Mouse (Mus musculus): ENCODE results near the gene Lrrc8c. TPM values are rescaled to one million over a fixed set of nuclear protein-coding genes. Genes with fewer than 3 reads are reported as not detected.

The Lrrc8c gene
- total RNA-seq (2018; cell fraction: chromatin; rRNA removed), result 10 to 100 TPM in 20 of 26 experiments, 1 to 10 TPM in 6; 4.9 to 95.4 (median 17.8) TPM
- total RNA-seq (2018; cell fraction: cytosol; rRNA removed), result 10 to 100 TPM in 21 of 26 experiments, 1 to 10 TPM in 5; 8.1 to 51.3 (median 19.6) TPM
- 10 to 100 TPM in 25 of 26 experiments, 1 to 10 TPM in 1; 9.1 to 91.4 (median 28.1) TPM for total RNA-seq (2018; cell fraction: nucleus; rRNA removed)
- polyA plus RNA-seq (2018), result 6.3 to 7.5 TPM (median 6.9 TPM) in 3 replicates

GRCm38 (mm10) chr5:105519096-105519975 is at the start of gene Lrrc8c:
Lrrc8c (plus strand) TSS chr5:105519388.
- Histone ChIP-seq H3K36me3 (ENCODE audit: inconsistent target) (no peaks in the 10 kb centered on the region), H3K79me2 (ENCODE audit: inconsistent target) (peaks cover 45% of the 10 kb centered on the region), H3K4me3 (ENCODE audit: inconsistent target) (peak within 1 kb of the TSS; percentile 68), H3K27ac (peak within 1 kb of the TSS; percentile 71)
- 1% methylated on average over 93 of the region's 93 CpGs for WGBS (ENCODE audit: missing documents)

GRCm38 (mm10) chr5:105472983-105473705 is 46.0 kb upstream of the Lrrc8c start:
- WGBS (ENCODE audit: missing documents), result 99% methylated on average over 5 of the region's 5 CpGs
- H3K36me3 ChIP-seq (ENCODE audit: inconsistent target), result no peaks in the 10 kb centered on the region
- no peak overlapping the region for H3K27ac ChIP-seq
- H3K4me3 ChIP-seq (ENCODE audit: inconsistent target), result no peak overlapping the region
- no peaks in the 10 kb centered on the region for H3K79me2 ChIP-seq (ENCODE audit: inconsistent target)

GRCm38 (mm10) chr5:105477527-105477926 is 41.7 kb upstream of the Lrrc8c start:
- H3K36me3 ChIP-seq (ENCODE audit: inconsistent target), result peaks cover 6% of the 10 kb centered on the region; the same call in 1 of the 2 replicates

GRCm38 (mm10) chr5:105479673-105480072 is 39.5 kb upstream of the Lrrc8c start:
- H3K4me3 ChIP-seq (ENCODE audit: inconsistent target), result no peak overlapping the region
- peaks cover 6% of the 10 kb centered on the region; the same call in 1 of the 2 replicates for H3K36me3 ChIP-seq (ENCODE audit: inconsistent target)
- 78% methylated on average over 12 of the region's 13 CpGs for WGBS (ENCODE audit: missing documents)
- H3K79me2 ChIP-seq (ENCODE audit: inconsistent target), result no peaks in the 10 kb centered on the region
- no peak overlapping the region for H3K27ac ChIP-seq

More at GRCm38 (mm10) chr5:105477527-105477926, 41.7 kb upstream of the Lrrc8c start:
- no peak overlapping the region for H3K27ac ChIP-seq
- no peaks in the 10 kb centered on the region for H3K79me2 ChIP-seq (ENCODE audit: inconsistent target)
- H3K4me3 ChIP-seq (ENCODE audit: inconsistent target), result no peak overlapping the region
- 98% methylated on average over 9 of the region's 9 CpGs for WGBS (ENCODE audit: missing documents)

- peaks cover 6% of the 10 kb centered on the region; the same call in 1 of the 2 replicates for H3K36me3 ChIP-seq (ENCODE audit: inconsistent target)
- H3K79me2 ChIP-seq (ENCODE audit: inconsistent target), result no peaks in the 10 kb centered on the region
- no peak overlapping the region for H3K27ac ChIP-seq
- H3K4me3 ChIP-seq (ENCODE audit: inconsistent target), result no peak overlapping the region
- WGBS (ENCODE audit: missing documents), result 96% methylated on average over 17 of the region's 17 CpGs
Observed at GRCm38 (mm10) chr5:105480561-105480960, 38.6 kb upstream of the Lrrc8c start.

GRCm38 (mm10) chr5:105483632-105484031 is 35.6 kb upstream of the Lrrc8c start:
- WGBS (ENCODE audit: missing documents), result 78% methylated on average over 2 of the region's 2 CpGs
- Histone ChIP-seq H3K27ac (no peak overlapping the region), H3K79me2 (ENCODE audit: inconsistent target) (no peaks in the 10 kb centered on the region), H3K36me3 (ENCODE audit: inconsistent target) (peaks cover 6% of the 10 kb centered on the region; the same call in 1 of the 2 replicates), H3K4me3 (ENCODE audit: inconsistent target) (no peak overlapping the region)

- Histone ChIP-seq H3K27ac (no peak overlapping the region), H3K79me2 (ENCODE audit: inconsistent target) (no peaks in the 10 kb centered on the region), H3K36me3 (ENCODE audit: inconsistent target) (peaks cover 6% of the 10 kb centered on the region; the same call in 1 of the 2 replicates), H3K4me3 (ENCODE audit: inconsistent target) (no peak overlapping the region)
- WGBS (ENCODE audit: missing documents), result 93% methylated on average over 6 of the region's 6 CpGs
Observed at GRCm38 (mm10) chr5:105484247-105484646, 34.9 kb upstream of the Lrrc8c start.

- H3K79me2 ChIP-seq (ENCODE audit: inconsistent target), result no peaks in the 10 kb centered on the region
- H3K36me3 ChIP-seq (ENCODE audit: inconsistent target), result peaks cover 6% of the 10 kb centered on the region; the same call in 1 of the 2 replicates
- H3K4me3 ChIP-seq (ENCODE audit: inconsistent target), result no peak overlapping the region
- 96% methylated on average over 14 of the region's 14 CpGs for WGBS (ENCODE audit: missing documents)
- no peak overlapping the region for H3K27ac ChIP-seq
Observed at GRCm38 (mm10) chr5:105484891-105485290, 34.3 kb upstream of the Lrrc8c start.

- no peaks in the 10 kb centered on the region for H3K36me3 ChIP-seq (ENCODE audit: inconsistent target)
- 89% methylated on average over 5 of the region's 5 CpGs for WGBS (ENCODE audit: missing documents)
- H3K79me2 ChIP-seq (ENCODE audit: inconsistent target), result no peaks in the 10 kb centered on the region
- no peak overlapping the region for H3K4me3 ChIP-seq (ENCODE audit: inconsistent target)
- no peak overlapping the region for H3K27ac ChIP-seq
Observed at GRCm38 (mm10) chr5:105490211-105490610, 29.0 kb upstream of the Lrrc8c start.

- WGBS (ENCODE audit: missing documents), result 82% methylated on average over 4 of the region's 4 CpGs
- H3K4me3 ChIP-seq (ENCODE audit: inconsistent target), result no peak overlapping the region
- no peak overlapping the region for H3K27ac ChIP-seq
- H3K36me3 ChIP-seq (ENCODE audit: inconsistent target), result no peaks in the 10 kb centered on the region
- no peaks in the 10 kb centered on the region for H3K79me2 ChIP-seq (ENCODE audit: inconsistent target)
Observed at GRCm38 (mm10) chr5:105491389-105491788, 27.8 kb upstream of the Lrrc8c start.

- H3K79me2 ChIP-seq (ENCODE audit: inconsistent target), result no peaks in the 10 kb centered on the region
- H3K4me3 ChIP-seq (ENCODE audit: inconsistent target), result no peak overlapping the region
- no peaks in the 10 kb centered on the region for H3K36me3 ChIP-seq (ENCODE audit: inconsistent target)
- H3K27ac ChIP-seq, result no peak overlapping the region
- 49% methylated on average over 10 of the region's 10 CpGs for WGBS (ENCODE audit: missing documents)
Observed at GRCm38 (mm10) chr5:105492367-105493246, 26.6 kb upstream of the Lrrc8c start.

GRCm38 (mm10) chr5:105493377-105493776 is 25.8 kb upstream of the Lrrc8c start:
- Histone ChIP-seq H3K27ac (no peak overlapping the region), H3K4me3 (ENCODE audit: inconsistent target) (no peak overlapping the region), H3K36me3 (ENCODE audit: inconsistent target) (no peaks in the 10 kb centered on the region), H3K79me2 (ENCODE audit: inconsistent target) (no peaks in the 10 kb centered on the region)
- WGBS (ENCODE audit: missing documents), result 81% methylated on average over 7 of the region's 7 CpGs

- H3K36me3 ChIP-seq (ENCODE audit: inconsistent target), result no peaks in the 10 kb centered on the region
- no peaks in the 10 kb centered on the region for H3K79me2 ChIP-seq (ENCODE audit: inconsistent target)
- 75% methylated on average over 10 of the region's 10 CpGs for WGBS (ENCODE audit: missing documents)
- no peak overlapping the region for H3K27ac ChIP-seq
- no peak overlapping the region for H3K4me3 ChIP-seq (ENCODE audit: inconsistent target)
Observed at GRCm38 (mm10) chr5:105494246-105494917, 24.8 kb upstream of the Lrrc8c start.
